Mouse (Mus musculus): ENCODE data around the gene Apc2. TPM values are rescaled to one million over a fixed set of nuclear protein-coding genes. Genes with fewer than 3 reads are reported as not detected.

Apc2 gene
- total RNA-seq, 2 experiments from 2014 or later, result 2.6 to 2.8 TPM

- no peak for DNase-seq
Observed at GRCm38 (mm10) chr10:80321014-80321669, 25.4 kb downstream of the Apc2 start.

- no peak for DNase-seq
Observed at GRCm38 (mm10) chr10:80321670-80322581, 26.1 kb downstream of the Apc2 start.

GRCm38 (mm10) chr10:80322811-80323211 lies 27.0 kb downstream of the Apc2 start:
- DNase-seq, result peak; percentile 43 to 53

- DNase-seq, result peak; percentile 83 to 87
Observed at GRCm38 (mm10) chr10:80323261-80324119, 27.7 kb downstream of the Apc2 start.

GRCm38 (mm10) chr10:80324120-80325037 lies 28.6 kb downstream of the Apc2 start:
- peak in 1 of 2 experiments; percentile 51 for DNase-seq

GRCm38 (mm10) chr10:80325045-80325444 lies 29.3 kb downstream of the Apc2 start:
- no peak for DNase-seq

GRCm38 (mm10) chr10:80329273-80330081 lies 33.7 kb downstream of the Apc2 start, which contains the start of the genes Pcsk4 and Reep6:
Pcsk4 (minus strand) TSS chr10:80329498.
Reep6 (plus strand) TSS chr10:80329953.
- DNase-seq, result peak; percentile 90 to 95

- no peak for DNase-seq
Observed at GRCm38 (mm10) chr10:80330084-80330483, 34.3 kb downstream of the Apc2 start.

GRCm38 (mm10) chr10:80330888-80331287 lies 35.1 kb downstream of the Apc2 start:
- no peak for DNase-seq

GRCm38 (mm10) chr10:80331636-80332524 lies 36.1 kb downstream of the Apc2 start:
- DNase-seq, result no peak

- no peak for DNase-seq
Observed at GRCm38 (mm10) chr10:80332525-80332989, 36.8 kb downstream of the Apc2 start.

- no peak for DNase-seq
Observed at GRCm38 (mm10) chr10:80336263-80336662, 40.5 kb downstream of the Apc2 start.

- peak; percentile 84 to 95 for DNase-seq
Observed at GRCm38 (mm10) chr10:80339941-80340750, 44.4 kb downstream of the Apc2 start.

GRCm38 (mm10) chr10:80341026-80341425 lies 45.2 kb downstream of the Apc2 start:
- no peak for DNase-seq

- no peak for DNase-seq
Observed at GRCm38 (mm10) chr10:80341491-80342304, 45.9 kb downstream of the Apc2 start.

- DNase-seq, result no peak
Observed at GRCm38 (mm10) chr10:80342305-80342748, 46.5 kb downstream of the Apc2 start.

All from heart, adult 18-20 months (tissue).